Mouse (Mus musculus) hindbrain, postnatal 0 days (tissue): ENCODE results near the gene Cdh23. TPM values are rescaled to one million over a fixed set of nuclear protein-coding genes. Genes with fewer than 3 reads are reported as not detected.

Source experiments
- ATAC-seq: fragments of 200-750 bp; cut with Nextera tagmentation; 2 replicates; pipeline ENCODE4 v1.8.0; 2017; ENCODE audit warnings: mild to moderate bottlenecking, moderate TSS enrichment, moderate library complexity
- DNase-seq: peaks from one replicate; pipeline ENCODE4 v3.0.0-alpha.2; 2015; ENCODE audit warnings: low spot score
- H3K27ac ChIP-seq: fragments of 300-500 bp; sonication (generic); 2 replicates; pipeline ENCODE4 v1.5.1; 2014; ENCODE audit warnings: mild to moderate bottlenecking
- H3K27me3 ChIP-seq: fragments of 300-500 bp; sonication (generic); 2 replicates; pipeline ENCODE4 v1.6.1; 2014; ENCODE audit warnings: low read length, mixed read lengths; ENCODE audit not compliant: insufficient read depth
- H3K36me3 ChIP-seq: fragments of 300-500 bp; sonication (generic); 2 replicates; pipeline ENCODE4 v1.6.1; 2014; ENCODE audit warnings: low read length, mixed read lengths; ENCODE audit not compliant: insufficient read depth
- H3K4me1 ChIP-seq: fragments of 300-500 bp; sonication (generic); 2 replicates; pipeline ENCODE4 v1.6.1; 2014; ENCODE audit warnings: antibody characterized with exemption, low read length, mixed read lengths; ENCODE audit not compliant: insufficient read depth
- H3K4me2 ChIP-seq: fragments of 300-500 bp; sonication (generic); 2 replicates; pipeline ENCODE4 v1.6.1; 2014; ENCODE audit warnings: low read depth, mild to moderate bottlenecking, low read length, moderate library complexity, mixed read lengths
- H3K4me3 ChIP-seq: fragments of 300-500 bp; sonication (generic); 2 replicates; pipeline ENCODE4 v1.5.1; 2014; ENCODE audit warnings: low read length
- H3K9ac ChIP-seq: fragments of 300-500 bp; sonication (generic); replicated peaks from 2 replicates; pipeline ENCODE4 v1.6.1; 2014; ENCODE audit warnings: mild to moderate bottlenecking, low read length, moderate library complexity, mixed read lengths
- H3K9me3 ChIP-seq: fragments of 300-500 bp; sonication (generic); 2 replicates; pipeline ENCODE4 v1.6.1; 2016; ENCODE audit warnings: low read length, mixed read lengths
- CTCF ChIP-seq: IDR thresholded peaks from 2 replicates; pipeline ENCODE4 v1.5.1; 2016; ENCODE audit warnings: antibody characterized with exemption, control low read depth, low read depth
- WGBS: fragments of 180-500 bp; shearing (Covaris S2); extraction: QIAGEN DNeasy Blood & Tissue Kit; methylation state at CpG from one replicate; pipeline ENCODE4 v1.1.7; 2014; 5-methylcytosine and 5-hydroxymethylcytosine counted together
- polyA plus RNA-seq: library from polyadenylated mRNA; unstranded; fragments of >200 nt; fragmentation: Nextera tagmentation; extraction: Ambion mirVana; gene quantifications from 2 replicates; pipeline ENCODE4 v1.2.1, GENCODE M21; 2015
- total RNA-seq: library from RNA; depleted of rRNA; stranded (reverse); fragments of >200 nt; gene quantifications from 2 replicates; pipeline ENCODE4 v1.2.3, GENCODE M21; 2014

The Cdh23 gene
- total and polyA plus RNA-seq, 2 experiments from 2014 or later = 3.5 to 31.8 TPM

GRCm38 (mm10) chr10:60527949-60528348 is 168.3 kb downstream of the Cdh23 start:
- WGBS = 77% methylated on average over 7 of the region's 7 CpGs
- H3K36me3 ChIP-seq = no peaks in the 10 kb centered on the region
- no peak; the same call in 1 of the 2 replicates for ATAC-seq

GRCm38 (mm10) chr10:60525081-60525480 is 171.2 kb downstream of the Cdh23 start:
- ATAC-seq = no peak
- TF ChIP-seq CTCF = no peak
- H3K9ac ChIP-seq = no peak overlapping the region

More at GRCm38 (mm10) chr10:60527949-60528348, 168.3 kb downstream of the Cdh23 start:
- no peak overlapping the region for H3K4me3 ChIP-seq
- H3K27ac ChIP-seq = no peak overlapping the region
- no peak for TF ChIP-seq CTCF
- H3K9ac ChIP-seq = no peak overlapping the region
- DNase-seq = no peak
- H3K27me3 ChIP-seq = no peaks in the 10 kb centered on the region
- H3K4me1 ChIP-seq = no peaks in the 10 kb centered on the region
- no peak overlapping the region for H3K4me2 ChIP-seq
- no peaks in the 10 kb centered on the region for H3K9me3 ChIP-seq

GRCm38 (mm10) chr10:60516286-60516685 is 180.0 kb downstream of the Cdh23 start:
- no peak overlapping the region for H3K9ac ChIP-seq
- H3K9me3 ChIP-seq = no peaks in the 10 kb centered on the region
- ATAC-seq = no peak
- WGBS = 78% methylated on average over 11 of the region's 11 CpGs
- no peaks in the 10 kb centered on the region for H3K27me3 ChIP-seq
- no peak overlapping the region for H3K27ac ChIP-seq
- no peak for TF ChIP-seq CTCF
- no peak for DNase-seq
- H3K4me2 ChIP-seq = no peak overlapping the region
- no peak overlapping the region for H3K4me3 ChIP-seq
- no peaks in the 10 kb centered on the region for H3K4me1 ChIP-seq
- no peaks in the 10 kb centered on the region for H3K36me3 ChIP-seq

More at GRCm38 (mm10) chr10:60525081-60525480, 171.2 kb downstream of the Cdh23 start:
- Histone ChIP-seq H3K9me3 (no peaks in the 10 kb centered on the region), H3K4me1 (no peaks in the 10 kb centered on the region), H3K36me3 (no peaks in the 10 kb centered on the region), H3K4me3 (no peak overlapping the region), H3K4me2 (no peak overlapping the region), H3K27me3 (no peaks in the 10 kb centered on the region), H3K27ac (no peak overlapping the region)
- no peak for DNase-seq
- WGBS = 70% methylated on average over 8 of the region's 8 CpGs

GRCm38 (mm10) chr10:60498538-60498937 is 197.8 kb downstream of the Cdh23 start:
- WGBS = 34% methylated on average over 4 of the region's 4 CpGs
- no peak for ATAC-seq

GRCm38 (mm10) chr10:60495070-60495469 is 201.2 kb downstream of the Cdh23 start:
- no peak overlapping the region for H3K4me3 ChIP-seq
- 0 out of 2 replicates have a peak, but pooled peaks cover 7% of the 10 kb centered on the region for H3K4me1 ChIP-seq
- no peak overlapping the region for H3K9ac ChIP-seq
- H3K36me3 ChIP-seq = no peaks in the 10 kb centered on the region
- peak; percentile 39 for ATAC-seq
- TF ChIP-seq CTCF = no peak
- peak; percentile 43 for DNase-seq
- WGBS = 8% methylated on average over 6 of the region's 6 CpGs
- H3K27me3 ChIP-seq = no peaks in the 10 kb centered on the region
- no peaks in the 10 kb centered on the region for H3K9me3 ChIP-seq
- H3K27ac ChIP-seq = no peak overlapping the region
- no peak overlapping the region for H3K4me2 ChIP-seq

More at GRCm38 (mm10) chr10:60498538-60498937, 197.8 kb downstream of the Cdh23 start:
- no peaks in the 10 kb centered on the region for H3K9me3 ChIP-seq
- no peak overlapping the region for H3K27ac ChIP-seq
- no peaks in the 10 kb centered on the region for H3K27me3 ChIP-seq
- no peak for DNase-seq
- no peaks in the 10 kb centered on the region for H3K36me3 ChIP-seq
- no peak overlapping the region for H3K4me3 ChIP-seq
- H3K9ac ChIP-seq = no peak overlapping the region
- H3K4me1 ChIP-seq = no peaks in the 10 kb centered on the region
- no peak overlapping the region for H3K4me2 ChIP-seq
- no peak for TF ChIP-seq CTCF

GRCm38 (mm10) chr10:60491538-60491937 is 204.8 kb downstream of the Cdh23 start:
- WGBS = 39% methylated on average over 2 of the region's 2 CpGs
- no peak overlapping the region for H3K9ac ChIP-seq
- no peaks in the 10 kb centered on the region for H3K27me3 ChIP-seq
- peak; percentile 54 for DNase-seq
- no peak overlapping the region for H3K4me3 ChIP-seq
- TF ChIP-seq CTCF = no peak
- H3K4me1 ChIP-seq = 0 out of 2 replicates have a peak, but pooled peaks cover 7% of the 10 kb centered on the region
- no peak overlapping the region for H3K27ac ChIP-seq
- H3K4me2 ChIP-seq = no peak overlapping the region
- H3K36me3 ChIP-seq = no peaks in the 10 kb centered on the region
- H3K9me3 ChIP-seq = no peaks in the 10 kb centered on the region
- peak; percentile 55 for ATAC-seq

GRCm38 (mm10) chr10:60481381-60481780 is 214.9 kb downstream of the Cdh23 start:
- Histone ChIP-seq H3K36me3 (no peaks in the 10 kb centered on the region), H3K27me3 (0 out of 2 replicates have a peak, but pooled peaks cover 1% of the 10 kb centered on the region), H3K4me1 (no peaks in the 10 kb centered on the region), H3K4me3 (no peak overlapping the region), H3K9me3 (no peaks in the 10 kb centered on the region), H3K4me2 (no peak overlapping the region), H3K27ac (no peak overlapping the region), H3K9ac (no peak overlapping the region)
- WGBS = 90% methylated on average over 6 of the region's 6 CpGs
- DNase-seq (no peak), ATAC-seq (no peak)
- no peak for TF ChIP-seq CTCF
